Mouse (Mus musculus) frontal cortex, postnatal 25 days (tissue): Measurements from ENCODE around the gene Elof1.
"Not testable (repeated sequence)": the region's sequence is repeated elsewhere in the genome, so short reads cannot be mapped to it uniquely, and the experiment has no call there.

Source experiments
- DNase-seq, 2 experiments: peaks; one replicate each; pipeline ENCODE4 v3.0.0; 2022; ENCODE audit warnings: low spot score in 2 of 2

Gene Elof1

GRCm38 (mm10) chr9:22116740-22117426 is at the start of gene Elof1:
TSS of gene Elof1 (minus strand) at chr9:22117172.
- peak; percentile 79 to 91 for DNase-seq

- DNase-seq = no peak
Measured at GRCm38 (mm10) chr9:22166686-22167085, 49.7 kb upstream of the Elof1 start.

- DNase-seq = no peak
Measured at GRCm38 (mm10) chr9:22165964-22166363, 49.0 kb upstream of the Elof1 start.

- DNase-seq = peak; percentile 16 to 31
Measured at GRCm38 (mm10) chr9:22164711-22165668, 48.0 kb upstream of the Elof1 start.

- DNase-seq = no peak
Measured at GRCm38 (mm10) chr9:22162912-22163311, 45.9 kb upstream of the Elof1 start.

GRCm38 (mm10) chr9:22162305-22162704 is 45.3 kb upstream of the Elof1 start:
- no peak for DNase-seq

- DNase-seq = no peak
Measured at GRCm38 (mm10) chr9:22161299-22161698, 44.3 kb upstream of the Elof1 start.

GRCm38 (mm10) chr9:22157516-22158265 is 40.7 kb upstream of the Elof1 start:
- no peak for DNase-seq

- DNase-seq = peak; percentile 94 to 96
Measured at GRCm38 (mm10) chr9:22156497-22157245, 39.7 kb upstream of the Elof1 start, which contains the start of gene Pigyl. TSS of gene Pigyl (plus strand) at chr9:22156846.

- DNase-seq = peak; percentile 20 to 62
Measured at GRCm38 (mm10) chr9:22155614-22156013, 38.6 kb upstream of the Elof1 start.

GRCm38 (mm10) chr9:22153810-22154209 is 36.8 kb upstream of the Elof1 start:
- no peak for DNase-seq

- DNase-seq = no peak
Measured at GRCm38 (mm10) chr9:22150946-22151345, 34.0 kb upstream of the Elof1 start.

- not testable (repeated sequence) for DNase-seq
Measured at GRCm38 (mm10) chr9:22150249-22150693, 33.3 kb upstream of the Elof1 start.

- DNase-seq = no peak
Measured at GRCm38 (mm10) chr9:22149426-22150248, 32.7 kb upstream of the Elof1 start.

- DNase-seq = no peak
Measured at GRCm38 (mm10) chr9:22144304-22144965, 27.5 kb upstream of the Elof1 start.

GRCm38 (mm10) chr9:22143108-22144037 is 26.4 kb upstream of the Elof1 start:
- DNase-seq = peak; percentile 90 to 91

GRCm38 (mm10) chr9:22139746-22140145 is 22.8 kb upstream of the Elof1 start:
- DNase-seq = no peak

GRCm38 (mm10) chr9:22138480-22138879 is 21.5 kb upstream of the Elof1 start:
- DNase-seq = no peak
